Mouse (Mus musculus): ENCODE data around the gene Mroh7. TPM values are rescaled to one million over a fixed set of nuclear protein-coding genes. Genes with fewer than 3 reads are reported as not detected.

Mroh7 gene
- polyA plus RNA-seq, 1 experiment from 2014 or later: 0.38 TPM

GRCm38 (mm10) chr4:106707957-106708356, 22.8 kb downstream of the Mroh7 start:
- no peak overlapping the region for H3K4me3 ChIP-seq (ENCODE audit: low read depth, low read length)
- H3K9me3 ChIP-seq (replicated peaks; ENCODE audit: control insufficient read depth, low read length, poor library complexity, severe bottlenecking): no peaks in the 10 kb centered on the region; the same call in 1 of the 2 replicates
- 41% methylated on average over 5 of the region's 5 CpGs for WGBS
- H3K4me2 ChIP-seq (ENCODE audit: low read length): peak overlapping the region; percentile 27; the same call in 1 of the 2 replicates
- no peaks in the 10 kb centered on the region; the same call in 1 of the 2 replicates for H3K27me3 ChIP-seq (ENCODE audit: control insufficient read depth, insufficient read depth, low read depth, low read length)
- H3K9ac ChIP-seq (ENCODE audit: low read depth, low read length): no peak overlapping the region
- H3K27ac ChIP-seq (ENCODE audit: low read length): no peak overlapping the region
- H3K36me3 ChIP-seq (ENCODE audit: control insufficient read depth, insufficient read depth, low read length): no peaks in the 10 kb centered on the region
- ATAC-seq: no peak
- H3K4me1 ChIP-seq (ENCODE audit: control insufficient read depth, insufficient read depth, low read length): peaks cover 16% of the 10 kb centered on the region

GRCm38 (mm10) chr4:106705096-106705665, 25.5 kb downstream of the Mroh7 start:
- ATAC-seq: no peak
- no peak overlapping the region for H3K4me2 ChIP-seq (ENCODE audit: low read length)
- H3K4me3 ChIP-seq (ENCODE audit: low read depth, low read length): no peak overlapping the region
- WGBS: 22% methylated on average over 8 of the region's 8 CpGs
- no peaks in the 10 kb centered on the region; the same call in 1 of the 2 replicates for H3K27me3 ChIP-seq (ENCODE audit: control insufficient read depth, insufficient read depth, low read depth, low read length)
- peak overlapping the region; percentile 54 for H3K27ac ChIP-seq (ENCODE audit: low read length)
- peak overlapping the region; percentile 6 for H3K9ac ChIP-seq (ENCODE audit: low read depth, low read length)
- no peaks in the 10 kb centered on the region for H3K9me3 ChIP-seq (replicated peaks; ENCODE audit: control insufficient read depth, low read length, poor library complexity, severe bottlenecking)
- peaks cover 29% of the 10 kb centered on the region for H3K4me1 ChIP-seq (ENCODE audit: control insufficient read depth, insufficient read depth, low read length)
- no peaks in the 10 kb centered on the region for H3K36me3 ChIP-seq (ENCODE audit: control insufficient read depth, insufficient read depth, low read length)

- Histone ChIP-seq H3K4me2 (ENCODE audit: low read length) (no peak overlapping the region), H3K27ac (ENCODE audit: low read length) (peak overlapping the region; percentile 54), H3K4me3 (ENCODE audit: low read depth, low read length) (no peak overlapping the region), H3K9me3 (replicated peaks; ENCODE audit: control insufficient read depth, low read length, poor library complexity, severe bottlenecking) (no peaks in the 10 kb centered on the region), H3K36me3 (ENCODE audit: control insufficient read depth, insufficient read depth, low read length) (no peaks in the 10 kb centered on the region), H3K9ac (ENCODE audit: low read depth, low read length) (peak overlapping the region; percentile 20; the same call in 1 of the 2 replicates), H3K4me1 (ENCODE audit: control insufficient read depth, insufficient read depth, low read length) (peaks cover 34% of the 10 kb centered on the region), H3K27me3 (ENCODE audit: control insufficient read depth, insufficient read depth, low read depth, low read length) (no peaks in the 10 kb centered on the region; the same call in 1 of the 2 replicates)
- 39% methylated on average over 11 of the region's 11 CpGs for WGBS
- ATAC-seq: no peak
Measured at GRCm38 (mm10) chr4:106704416-106704815, 26.3 kb downstream of the Mroh7 start.

GRCm38 (mm10) chr4:106703956-106704355, 26.8 kb downstream of the Mroh7 start:
- Histone ChIP-seq H3K36me3 (ENCODE audit: control insufficient read depth, insufficient read depth, low read length) (no peaks in the 10 kb centered on the region), H3K9ac (ENCODE audit: low read depth, low read length) (no peak overlapping the region), H3K9me3 (replicated peaks; ENCODE audit: control insufficient read depth, low read length, poor library complexity, severe bottlenecking) (no peaks in the 10 kb centered on the region), H3K27me3 (ENCODE audit: control insufficient read depth, insufficient read depth, low read depth, low read length) (no peaks in the 10 kb centered on the region), H3K4me1 (ENCODE audit: control insufficient read depth, insufficient read depth, low read length) (peaks cover 34% of the 10 kb centered on the region), H3K4me3 (ENCODE audit: low read depth, low read length) (no peak overlapping the region), H3K27ac (ENCODE audit: low read length) (peak overlapping the region; percentile 54; the same call in 1 of the 2 replicates), H3K4me2 (ENCODE audit: low read length) (no peak overlapping the region)
- 84% methylated on average over 10 of the region's 10 CpGs for WGBS
- no peak for ATAC-seq

GRCm38 (mm10) chr4:106700798-106701197, 29.9 kb downstream of the Mroh7 start:
- Histone ChIP-seq H3K9ac (ENCODE audit: low read depth, low read length) (no peak overlapping the region), H3K4me3 (ENCODE audit: low read depth, low read length) (no peak overlapping the region), H3K9me3 (replicated peaks; ENCODE audit: control insufficient read depth, low read length, poor library complexity, severe bottlenecking) (no peaks in the 10 kb centered on the region), H3K27me3 (ENCODE audit: control insufficient read depth, insufficient read depth, low read depth, low read length) (no peaks in the 10 kb centered on the region), H3K4me1 (ENCODE audit: control insufficient read depth, insufficient read depth, low read length) (peaks cover 32% of the 10 kb centered on the region), H3K36me3 (ENCODE audit: control insufficient read depth, insufficient read depth, low read length) (no peaks in the 10 kb centered on the region), H3K4me2 (ENCODE audit: low read length) (peak overlapping the region; percentile 27), H3K27ac (ENCODE audit: low read length) (peak overlapping the region; percentile 89)
- 30% methylated on average over 4 of the region's 4 CpGs for WGBS
- peak; percentile 40 for ATAC-seq

GRCm38 (mm10) chr4:106699989-106700388, 30.7 kb downstream of the Mroh7 start:
- H3K4me3 ChIP-seq (ENCODE audit: low read depth, low read length): no peak overlapping the region
- 15% methylated on average over 9 of the region's 9 CpGs for WGBS
- no peaks in the 10 kb centered on the region for H3K9me3 ChIP-seq (replicated peaks; ENCODE audit: control insufficient read depth, low read length, poor library complexity, severe bottlenecking)
- H3K4me2 ChIP-seq (ENCODE audit: low read length): no peak overlapping the region
- peak overlapping the region; percentile 89 for H3K27ac ChIP-seq (ENCODE audit: low read length)
- H3K36me3 ChIP-seq (ENCODE audit: control insufficient read depth, insufficient read depth, low read length): no peaks in the 10 kb centered on the region
- no peak for ATAC-seq
- H3K27me3 ChIP-seq (ENCODE audit: control insufficient read depth, insufficient read depth, low read depth, low read length): no peaks in the 10 kb centered on the region
- peaks cover 27% of the 10 kb centered on the region for H3K4me1 ChIP-seq (ENCODE audit: control insufficient read depth, insufficient read depth, low read length)
- 0 out of 2 replicates have a peak overlapping the region, but pooled peaks have one; percentile 22 for H3K9ac ChIP-seq (ENCODE audit: low read depth, low read length)

GRCm38 (mm10) chr4:106693841-106694430, 36.8 kb downstream of the Mroh7 start:
- ATAC-seq: no peak
- no peaks in the 10 kb centered on the region for H3K4me1 ChIP-seq (ENCODE audit: control insufficient read depth, insufficient read depth, low read length)
- H3K4me2 ChIP-seq (ENCODE audit: low read length): no peak overlapping the region
- no peak overlapping the region for H3K4me3 ChIP-seq (ENCODE audit: low read depth, low read length)
- no peaks in the 10 kb centered on the region; the same call in 1 of the 2 replicates for H3K27me3 ChIP-seq (ENCODE audit: control insufficient read depth, insufficient read depth, low read depth, low read length)
- H3K27ac ChIP-seq (ENCODE audit: low read length): no peak overlapping the region
- no peaks in the 10 kb centered on the region for H3K9me3 ChIP-seq (replicated peaks; ENCODE audit: control insufficient read depth, low read length, poor library complexity, severe bottlenecking)
- H3K36me3 ChIP-seq (ENCODE audit: control insufficient read depth, insufficient read depth, low read length): no peaks in the 10 kb centered on the region
- 86% methylated on average over 15 of the region's 15 CpGs for WGBS
- H3K9ac ChIP-seq (ENCODE audit: low read depth, low read length): no peak overlapping the region

- no peaks in the 10 kb centered on the region for H3K9me3 ChIP-seq (replicated peaks; ENCODE audit: control insufficient read depth, low read length, poor library complexity, severe bottlenecking)
- ATAC-seq: no peak
- H3K27ac ChIP-seq (ENCODE audit: low read length): no peak overlapping the region
- H3K27me3 ChIP-seq (ENCODE audit: control insufficient read depth, insufficient read depth, low read depth, low read length): no peaks in the 10 kb centered on the region; the same call in 1 of the 2 replicates
- H3K9ac ChIP-seq (ENCODE audit: low read depth, low read length): no peak overlapping the region
- H3K4me1 ChIP-seq (ENCODE audit: control insufficient read depth, insufficient read depth, low read length): no peaks in the 10 kb centered on the region
- H3K4me2 ChIP-seq (ENCODE audit: low read length): no peak overlapping the region
- H3K36me3 ChIP-seq (ENCODE audit: control insufficient read depth, insufficient read depth, low read length): no peaks in the 10 kb centered on the region
- 58% methylated on average over 3 of the region's 3 CpGs for WGBS
- H3K4me3 ChIP-seq (ENCODE audit: low read depth, low read length): no peak overlapping the region
Measured at GRCm38 (mm10) chr4:106688636-106689296, 42.0 kb downstream of the Mroh7 start.

GRCm38 (mm10) chr4:106680955-106681354, 49.8 kb downstream of the Mroh7 start:
- WGBS: 52% methylated on average over 2 of the region's 2 CpGs
- Histone ChIP-seq H3K4me1 (ENCODE audit: control insufficient read depth, insufficient read depth, low read length) (peaks cover 7% of the 10 kb centered on the region), H3K36me3 (ENCODE audit: control insufficient read depth, insufficient read depth, low read length) (0 out of 2 replicates have a peak, but pooled peaks cover 3% of the 10 kb centered on the region), H3K4me2 (ENCODE audit: low read length) (no peak overlapping the region), H3K27ac (ENCODE audit: low read length) (no peak overlapping the region), H3K9ac (ENCODE audit: low read depth, low read length) (no peak overlapping the region), H3K4me3 (ENCODE audit: low read depth, low read length) (no peak overlapping the region), H3K9me3 (replicated peaks; ENCODE audit: control insufficient read depth, low read length, poor library complexity, severe bottlenecking) (no peaks in the 10 kb centered on the region), H3K27me3 (ENCODE audit: control insufficient read depth, insufficient read depth, low read depth, low read length) (no peaks in the 10 kb centered on the region)
- no peak for ATAC-seq
